Mouse (Mus musculus) layer of hippocampus, adult 9-10 months (tissue): ENCODE measurements around the gene Ctf2.

Source experiments
- DNase-seq: peaks from one replicate; pipeline ENCODE4 v3.0.0; 2022; ENCODE audit warnings: low spot score

The Ctf2 gene

GRCm38 (mm10) chr7:127685304-127686018 is 46.5 kb downstream of the Ctf2 start:
- DNase-seq, result no peak

- DNase-seq, result no peak
Observed at GRCm38 (mm10) chr7:127681888-127682553, 49.9 kb downstream of the Ctf2 start.

- no peak for DNase-seq
Observed at GRCm38 (mm10) chr7:127680541-127680940, 51.4 kb downstream of the Ctf2 start.

- no peak for DNase-seq
Observed at GRCm38 (mm10) chr7:127678811-127679210, 53.2 kb downstream of the Ctf2 start.

- DNase-seq, result no peak
Observed at GRCm38 (mm10) chr7:127677609-127678008, 54.4 kb downstream of the Ctf2 start.

- no peak for DNase-seq
Observed at GRCm38 (mm10) chr7:127677077-127677476, 54.9 kb downstream of the Ctf2 start.

GRCm38 (mm10) chr7:127675391-127675811 is 56.6 kb downstream of the Ctf2 start:
- DNase-seq, result no peak

GRCm38 (mm10) chr7:127674977-127675376 is 57.0 kb downstream of the Ctf2 start:
- DNase-seq, result peak; percentile 96

- no peak for DNase-seq
Observed at GRCm38 (mm10) chr7:127672776-127673175, 59.2 kb downstream of the Ctf2 start.

- DNase-seq, result no peak
Observed at GRCm38 (mm10) chr7:127671880-127672774, 59.8 kb downstream of the Ctf2 start.
